Mouse (Mus musculus): ENCODE measurements around the gene Secisbp2. TPM values are rescaled to one million over a fixed set of nuclear protein-coding genes. Genes with fewer than 3 reads are reported as not detected.

The Secisbp2 gene
- 10 to 100 TPM; 25.9 to 28.6 TPM for total RNA-seq (2023)

DNA sequence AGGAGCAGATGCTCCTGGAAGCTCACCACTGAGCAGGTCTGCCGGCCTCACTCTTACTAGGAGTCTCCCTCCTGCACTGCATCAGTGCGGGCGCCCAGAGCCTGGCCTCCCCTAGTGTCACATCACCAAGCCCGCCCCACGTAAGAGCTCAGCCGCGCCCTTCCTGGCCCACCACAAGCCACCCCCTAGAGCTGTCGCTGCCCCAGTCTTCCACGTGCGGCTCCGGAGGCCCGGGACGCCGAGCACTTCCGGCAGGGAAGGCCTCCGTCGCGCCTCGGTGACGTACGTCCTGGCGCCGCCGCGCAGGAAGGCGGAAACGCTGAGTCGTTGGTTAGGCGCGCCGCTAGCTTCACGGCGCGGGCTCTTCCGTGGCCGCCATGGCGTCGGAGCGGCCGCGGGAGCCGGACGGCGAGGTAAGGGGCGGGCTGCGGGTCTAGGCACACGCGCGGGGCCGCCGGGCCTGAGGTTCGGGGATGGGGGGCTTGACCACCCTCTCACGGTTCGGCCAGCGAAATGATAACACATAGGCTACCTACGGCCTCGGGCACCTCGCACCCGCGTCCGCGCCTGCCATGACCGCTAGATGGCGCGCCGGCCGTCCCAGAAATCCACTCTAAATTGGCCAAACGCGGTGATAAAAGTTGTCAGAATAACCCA, at the start of gene Secisbp2:
TSS of gene Secisbp2 (plus strand) at position 290 of the 657 bp plus-strand sequence.

GRCm38 (mm10) chr13:51644829-51645789, 6.4 kb upstream of the Secisbp2 start, which contains the start of gene Cks2:
TSS of gene Cks2 (plus strand) at chr13:51645232.

Other genes starting within 250 kb of the Secisbp2 start
- gene S1pr3, start 243.1 kb upstream of the Secisbp2 start, total RNA-seq (2023), result 1 to 10 TPM; 1.8 to 2.2 TPM
- gene Shc3, start 82.3 kb upstream of the Secisbp2 start, total RNA-seq (2023), result not detected
- 100 to 1,000 TPM; 102 to 110 TPM for gene Cks2, start 6.5 kb upstream of the Secisbp2 start, total RNA-seq (2023)
- 100 to 1,000 TPM; 142 to 167 TPM for gene Sema4d, start 142.1 kb downstream of the Secisbp2 start, total RNA-seq (2023)
- gene Gadd45g, start 195.0 kb downstream of the Secisbp2 start, total RNA-seq (2023), result 10 to 100 TPM; 18.2 to 23.4 TPM